Mouse (Mus musculus): ENCODE data around the gene Ntrk3.

DNA sequence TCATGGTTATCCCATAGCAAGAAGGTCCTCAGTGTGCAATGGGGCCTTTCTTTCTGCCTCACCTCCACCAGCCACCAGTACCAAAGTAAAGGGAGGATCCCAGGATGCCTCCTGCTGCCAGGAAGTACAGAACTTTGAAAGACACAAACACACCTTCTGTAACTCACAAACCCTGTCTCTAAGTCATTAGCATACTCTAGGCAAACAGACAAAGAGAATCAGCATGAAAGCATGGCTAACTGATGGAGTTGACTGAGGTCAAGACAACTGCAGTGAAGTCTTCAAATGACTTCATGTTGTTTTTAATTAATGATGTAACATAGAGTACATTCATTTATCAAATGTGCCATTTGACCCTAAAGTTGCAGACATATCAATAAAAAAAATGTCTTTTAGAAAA is 339.4 kb downstream of the Ntrk3 start:
- TF ChIP-seq CTCF (IDR thresholded peaks at IDR 0.05; ENCODE audit: extremely low read depth, insufficient read depth, low read length) (no peak), POLR2A (IDR thresholded peaks at IDR 0.05; ENCODE audit: extremely low read depth, insufficient read depth, low read length) (no peak)
